Mouse (Mus musculus) induced T-regulatory cell, adult 2 months (primary cell): ENCODE results near the gene Faf2.
"Not testable (repeated sequence)": the region's sequence is repeated elsewhere in the genome, so short reads cannot be mapped to it uniquely, and the experiment has no call there.

Experiments
- DNase-seq: peaks from one replicate; pipeline ENCODE4 v3.0.0-alpha.2; 2012; ENCODE audit warnings: low read depth

Faf2 gene

GRCm38 (mm10) chr13:54607204-54607603 is 14.4 kb upstream of the Faf2 start:
- no peak for DNase-seq

- no peak for DNase-seq
Observed at GRCm38 (mm10) chr13:54608002-54608401, 13.6 kb upstream of the Faf2 start.

- no peak for DNase-seq
Observed at GRCm38 (mm10) chr13:54608666-54609065, 12.9 kb upstream of the Faf2 start.

GRCm38 (mm10) chr13:54609301-54609700 is 12.3 kb upstream of the Faf2 start:
- no peak for DNase-seq

GRCm38 (mm10) chr13:54610613-54610971 is 11.0 kb upstream of the Faf2 start:
- no peak for DNase-seq

GRCm38 (mm10) chr13:54610972-54611754 is 10.4 kb upstream of the Faf2 start, which contains the start of gene Cltb:
Gene Cltb (minus strand): TSS chr13:54611344.
- DNase-seq, result peak; percentile 81

- DNase-seq, result not testable (repeated sequence)
Observed at GRCm38 (mm10) chr13:54613141-54613540, 8.4 kb upstream of the Faf2 start.

- DNase-seq, result no peak
Observed at GRCm38 (mm10) chr13:54616307-54616706, 5.3 kb upstream of the Faf2 start.

GRCm38 (mm10) chr13:54616998-54617397 is 4.6 kb upstream of the Faf2 start:
- peak; percentile 38 for DNase-seq

GRCm38 (mm10) chr13:54621960-54622521 is 457 bp downstream of the Faf2 start:
- peak; percentile 69 for DNase-seq

- DNase-seq, result no peak
Observed at GRCm38 (mm10) chr13:54629128-54629527, 7.5 kb downstream of the Faf2 start.

GRCm38 (mm10) chr13:54632731-54633277 is 11.2 kb downstream of the Faf2 start:
- DNase-seq, result no peak

- no peak for DNase-seq
Observed at GRCm38 (mm10) chr13:54635011-54635410, 13.4 kb downstream of the Faf2 start.

- no peak for DNase-seq
Observed at GRCm38 (mm10) chr13:54650461-54650860, 28.9 kb downstream of the Faf2 start.

GRCm38 (mm10) chr13:54660877-54661276 is 39.3 kb downstream of the Faf2 start:
- no peak for DNase-seq

- DNase-seq, result no peak
Observed at GRCm38 (mm10) chr13:54661358-54661757, 39.8 kb downstream of the Faf2 start.

- no peak for DNase-seq
Observed at GRCm38 (mm10) chr13:54663999-54664398, 42.4 kb downstream of the Faf2 start.

- DNase-seq, result no peak
Observed at GRCm38 (mm10) chr13:54664509-54664908, 42.9 kb downstream of the Faf2 start.

GRCm38 (mm10) chr13:54665062-54665461 is 43.5 kb downstream of the Faf2 start:
- DNase-seq, result no peak

- DNase-seq, result no peak
Observed at GRCm38 (mm10) chr13:54670491-54670890, 48.9 kb downstream of the Faf2 start.

GRCm38 (mm10) chr13:54675895-54676590 is 54.5 kb downstream of the Faf2 start:
- DNase-seq, result no peak

GRCm38 (mm10) chr13:54678263-54678662 is 56.7 kb downstream of the Faf2 start:
- DNase-seq, result no peak
